Mouse (Mus musculus) olfactory bulb, adult 2 months (tissue): ENCODE measurements around the gene Olfr520.

Experiments used
- CTCF ChIP-seq: fragments of 200-500 bp; IDR thresholded peaks from 2 replicates; pipeline ENCODE4 v1.5.1; 2012; ENCODE audit warnings: low read depth, mild to moderate bottlenecking, low read length, moderate library complexity; ENCODE audit not compliant: insufficient read depth
- POLR2A ChIP-seq: fragments of 200-500 bp; IDR thresholded peaks from 2 replicates; pipeline ENCODE4 v1.6.1; 2012; ENCODE audit warnings: mild to moderate bottlenecking, low read depth, low read length, moderate library complexity; ENCODE audit not compliant: insufficient read depth

- TF ChIP-seq CTCF (no peak), POLR2A (no peak)
These were observed 36.7 kb upstream of the Olfr520 start for GRCm38 (mm10) chr7:99693387-99693786.
